Mouse (Mus musculus) CH12.LX (cell line): ENCODE measurements around the gene Folh1.

ENCODE experiments used
- CTCF ChIP-seq, 2 experiments: IDR thresholded peaks in 1 of 2; conservative IDR thresholded peaks in 1 of 2; 2 replicates each; pipeline ENCODE4 v1.5.1; 2011 to 2012; ENCODE audit warnings: low read depth in 2 of 2, low read length in 2 of 2, improper control_type of control experiment in 1 of 2, inconsistent platforms in 1 of 2, mild to moderate bottlenecking in 1 of 2, moderate library complexity in 1 of 2
- EP300 ChIP-seq: IDR thresholded peaks from 2 replicates; pipeline ENCODE4 v1.6.1; 2011; ENCODE audit warnings: low read length, improper control_type of control experiment
- GABPA ChIP-seq: IDR thresholded peaks from 2 replicates; pipeline ENCODE4 v1.6.1; 2012; ENCODE audit warnings: low read depth, low read length, improper control_type of control experiment, inconsistent platforms; ENCODE audit not compliant: insufficient replicate concordance
- MYC ChIP-seq: IDR thresholded peaks from 2 replicates; pipeline ENCODE4 v1.6.1; 2011; ENCODE audit warnings: low read depth, mild to moderate bottlenecking, improper control_type of control experiment, low read length
- POLR2A ChIP-seq: IDR thresholded peaks from 2 replicates; pipeline ENCODE4 v1.6.1; 2011; ENCODE audit warnings: low read depth, mild to moderate bottlenecking, improper control_type of control experiment, low read length
- TCF12 ChIP-seq: IDR thresholded peaks from 2 replicates; pipeline ENCODE4 v1.6.1; 2014; ENCODE audit warnings: low read depth, mild to moderate bottlenecking, inconsistent platforms, low read length, improper control_type of control experiment
- USF2 ChIP-seq: conservative IDR thresholded peaks from 2 replicates; pipeline ENCODE4 v1.6.1; 2011; ENCODE audit warnings: low read depth, low read length, improper control_type of control experiment
- ZMIZ1 ChIP-seq: IDR thresholded peaks from 2 replicates; pipeline ENCODE4 v1.6.1; 2012; ENCODE audit warnings: low read depth, mild to moderate bottlenecking, inconsistent platforms, low read length, improper control_type of control experiment

GRCm38 (mm10) chr7:86764628-86765027 is 11.1 kb downstream of the Folh1 start:
- no peak for TF ChIP-seq TCF12
- no peak for TF ChIP-seq CTCF (conservative IDR thresholded peaks at IDR 0.05 in 1 of 2, IDR thresholded peaks at IDR 0.05 in 1 of 2; ENCODE audit: low read depth in 2 of 2, low read length in 2 of 2)
- no peak for TF ChIP-seq MYC
- no peak for TF ChIP-seq USF2
- no peak for TF ChIP-seq EP300
- no peak for TF ChIP-seq ZMIZ1
- TF ChIP-seq GABPA: no peak
- TF ChIP-seq POLR2A: no peak
